Mouse (Mus musculus) heart, adult 11 months (tissue): ENCODE data around the gene A630095N17Rik.
"Not testable (repeated sequence)": the region's sequence is repeated elsewhere in the genome, so short reads cannot be mapped to it uniquely, and the experiment has no call there.

ENCODE experiments used
- DNase-seq: peaks from one replicate; pipeline ENCODE4 v3.0.0; 2022

A630095N17Rik gene

DNA sequence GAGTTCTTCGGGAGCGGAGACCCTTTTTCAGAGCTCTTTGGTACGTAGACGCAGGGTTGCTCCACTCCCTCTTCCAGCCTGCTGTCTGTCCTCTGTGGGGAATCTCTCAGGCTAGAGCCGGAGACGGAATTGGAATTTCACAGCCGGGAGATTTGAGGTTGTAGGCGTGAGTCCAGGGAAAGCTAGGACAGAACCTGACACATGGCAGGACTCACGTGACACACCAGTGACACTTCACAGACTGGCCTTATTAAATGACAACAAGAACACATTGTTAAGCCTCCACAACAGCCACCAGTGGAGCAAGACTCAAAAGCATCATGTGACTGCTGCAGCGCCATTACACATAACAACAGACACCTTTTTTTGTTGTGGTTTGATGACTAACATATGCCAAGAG, 7.7 kb upstream of the A630095N17Rik start:
- DNase-seq: peak; percentile 96

GRCm38 (mm10) chr1:75236117-75237050, 4.5 kb upstream of the A630095N17Rik start, which contains the start of gene Dnajb2:
TSS of gene Dnajb2 (plus strand) at chr1:75236406.
- DNase-seq: peak; percentile 99

- DNase-seq: peak; percentile 97
Measured at GRCm38 (mm10) chr1:75234606-75235005, 2.7 kb upstream of the A630095N17Rik start.

DNA sequence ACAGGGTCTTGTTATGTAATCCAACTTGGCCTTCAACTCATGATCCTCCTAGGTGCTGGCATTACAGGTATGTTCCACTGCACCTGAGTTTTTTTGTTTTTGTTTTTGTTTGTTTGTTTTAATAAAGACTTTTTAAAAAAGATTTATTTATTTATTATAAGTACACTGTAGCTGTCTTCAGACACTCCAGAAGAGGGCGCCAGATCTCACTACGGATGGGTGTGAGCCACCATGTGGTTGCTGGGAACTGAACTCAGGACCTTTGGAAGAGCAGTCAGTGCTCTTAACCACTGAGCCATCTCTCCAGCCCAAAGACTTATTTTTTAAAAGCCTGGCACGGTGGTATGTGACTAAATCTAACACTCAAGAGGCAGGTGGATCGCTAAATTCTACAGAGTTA, 587 bp upstream of the A630095N17Rik start:
- not testable (repeated sequence) for DNase-seq

- DNase-seq: no peak
Measured at GRCm38 (mm10) chr1:75231224-75231623, 678 bp downstream of the A630095N17Rik start.

- no peak for DNase-seq
Measured at GRCm38 (mm10) chr1:75230335-75230994, 1.4 kb downstream of the A630095N17Rik start.

DNA sequence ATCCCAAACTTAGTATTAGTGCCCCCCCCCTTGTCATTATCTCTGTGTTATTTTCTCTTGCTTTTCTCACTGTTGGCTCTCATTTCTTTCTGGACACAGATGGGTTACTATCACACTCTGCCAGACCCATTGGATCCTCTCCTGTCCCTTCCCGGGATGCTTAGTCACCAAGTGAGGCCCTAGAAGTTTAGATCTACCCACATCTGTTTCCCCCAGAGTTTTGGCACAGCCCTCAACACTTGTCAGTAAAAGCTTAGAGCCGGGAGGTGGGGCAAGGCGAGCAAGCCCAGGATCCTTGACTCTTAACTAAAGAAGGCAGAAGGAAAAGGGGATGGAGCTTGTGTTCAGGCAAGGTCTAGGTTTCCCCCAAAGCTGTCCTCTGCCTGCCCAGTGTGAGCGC, 2.7 kb downstream of the A630095N17Rik start:
- DNase-seq: no peak

GRCm38 (mm10) chr1:75227653-75228052, 4.2 kb downstream of the A630095N17Rik start:
- DNase-seq: no peak

- no peak for DNase-seq
Measured at GRCm38 (mm10) chr1:75226138-75226537, 5.8 kb downstream of the A630095N17Rik start.

DNA sequence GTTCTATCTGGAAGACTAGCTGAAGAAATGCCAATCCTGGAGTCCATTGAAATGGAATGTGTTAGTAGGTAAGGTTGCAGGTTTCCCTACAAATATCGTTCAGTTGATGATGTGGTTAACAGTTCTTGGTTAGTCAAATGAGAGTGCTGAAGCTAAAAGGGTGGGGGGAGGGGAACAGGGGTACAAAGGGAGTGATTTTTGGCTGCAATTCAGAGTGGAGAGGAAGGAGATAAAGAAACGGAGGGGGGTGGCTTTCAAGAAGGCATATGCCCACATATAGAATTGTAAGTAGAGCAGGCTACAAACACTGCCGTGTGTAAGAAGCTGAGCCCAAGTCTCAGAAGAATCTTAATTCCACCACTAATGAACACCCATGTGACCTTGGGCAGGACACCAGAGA, 6.4 kb downstream of the A630095N17Rik start:
- no peak for DNase-seq

GRCm38 (mm10) chr1:75223532-75223931, 8.4 kb downstream of the A630095N17Rik start:
- no peak for DNase-seq

GRCm38 (mm10) chr1:75222926-75223325, 9.0 kb downstream of the A630095N17Rik start:
- no peak for DNase-seq

- DNase-seq: no peak
Measured at GRCm38 (mm10) chr1:75221538-75221937, 10.4 kb downstream of the A630095N17Rik start.

- no peak for DNase-seq
Measured at GRCm38 (mm10) chr1:75219531-75219930, 12.4 kb downstream of the A630095N17Rik start, which contains the start of gene Tuba4a. TSS of gene Tuba4a (minus strand) at chr1:75219865.

DNA sequence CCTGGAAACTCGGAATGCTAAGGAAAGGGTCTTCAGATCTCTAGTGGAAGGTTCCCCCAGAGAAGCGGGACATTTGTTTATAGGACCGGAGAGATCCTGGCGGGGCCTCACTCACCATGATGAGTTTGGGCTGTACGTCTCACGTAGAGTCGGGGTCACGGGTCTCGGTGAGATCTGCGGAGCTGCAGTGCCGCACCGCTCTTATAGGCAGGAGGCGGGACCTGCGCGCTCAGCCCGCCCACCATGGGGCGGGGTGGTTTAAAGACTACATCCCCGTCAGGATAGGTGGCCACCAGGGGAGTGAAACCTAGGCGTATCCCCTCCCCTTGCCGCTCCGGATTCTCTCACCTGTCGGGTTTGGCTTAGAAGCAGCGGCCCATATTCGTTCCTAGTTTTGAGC, 12.8 kb downstream of the A630095N17Rik start:
- DNase-seq: peak; percentile 99

DNA sequence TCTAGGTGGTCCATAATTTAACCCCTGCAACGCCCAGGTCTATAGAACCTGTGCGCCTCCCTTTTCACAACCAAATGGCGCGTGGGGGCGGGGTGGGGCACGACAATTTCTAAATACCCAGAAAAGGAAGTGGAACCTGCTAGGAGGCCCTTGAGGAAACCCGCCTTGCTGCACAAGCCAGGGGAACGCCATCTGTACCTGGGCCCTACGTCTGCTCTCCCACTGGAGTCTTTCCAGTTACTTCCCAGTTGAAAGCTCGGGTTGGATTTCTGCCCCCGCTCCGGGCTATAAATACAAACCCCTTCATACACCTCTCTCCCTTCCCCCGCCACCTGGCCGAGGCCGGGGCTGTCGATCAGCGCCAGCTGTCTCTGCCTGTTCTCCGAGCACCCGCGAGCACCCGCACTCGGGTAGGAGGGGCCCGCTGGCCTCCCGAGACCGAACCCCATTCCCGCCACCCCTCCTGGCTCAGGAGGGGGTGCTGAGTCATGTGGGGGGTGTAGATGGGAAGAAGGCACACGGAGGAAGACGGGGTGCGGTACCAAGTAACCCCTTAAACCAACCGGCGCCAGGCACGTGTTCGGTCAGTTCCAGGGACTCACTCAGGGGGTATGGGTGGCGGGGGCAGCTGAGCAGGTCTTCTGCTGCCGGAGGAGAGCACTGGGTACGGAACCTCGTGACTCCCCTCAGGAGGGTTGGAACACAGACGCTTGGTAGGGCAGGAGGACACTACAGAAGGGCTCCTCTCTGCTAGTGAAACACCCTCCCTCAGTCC, 13.5 kb downstream of the A630095N17Rik start:
- peak; percentile 98 for DNase-seq

DNA sequence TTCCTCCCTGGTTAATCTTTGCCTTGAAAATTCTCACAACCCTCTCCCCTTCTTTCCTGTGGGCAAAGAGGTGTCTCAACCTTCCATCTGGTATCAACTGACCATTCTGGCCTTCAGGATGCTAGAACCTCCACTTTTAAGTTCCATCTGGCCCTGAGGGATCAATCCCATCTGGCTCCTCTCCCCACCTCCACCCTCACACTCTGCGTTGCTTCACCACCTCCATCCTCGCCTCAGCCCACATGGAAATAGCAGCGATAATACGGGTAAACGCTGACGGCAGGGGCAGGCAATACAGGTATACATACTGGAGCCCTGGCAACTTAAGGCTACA, 14.0 kb downstream of the A630095N17Rik start:
- DNase-seq: no peak

GRCm38 (mm10) chr1:75216797-75217585, 14.9 kb downstream of the A630095N17Rik start:
- peak; percentile 98 for DNase-seq

- peak; percentile 92 for DNase-seq
Measured at GRCm38 (mm10) chr1:75215785-75216184, 16.1 kb downstream of the A630095N17Rik start.

DNA sequence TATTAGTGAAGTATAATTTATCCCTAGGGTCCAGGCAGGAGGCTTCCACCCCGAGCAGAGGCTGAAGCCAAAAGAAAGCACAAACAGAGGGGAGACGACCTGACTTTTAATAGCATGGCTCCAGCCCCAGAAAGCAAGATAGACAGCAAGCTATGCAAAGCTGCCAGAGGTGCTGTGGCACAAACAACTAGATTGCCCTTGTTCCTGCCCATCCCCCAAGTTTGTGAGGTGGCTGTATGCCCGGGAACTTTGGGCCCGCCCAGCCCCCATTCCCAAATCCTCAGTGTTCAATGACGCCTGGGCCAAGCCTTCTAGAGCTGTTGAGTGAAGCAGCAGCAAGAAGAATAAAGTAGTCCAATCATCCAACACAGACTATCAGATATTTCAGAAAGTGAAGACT, 17.0 kb downstream of the A630095N17Rik start:
- peak; percentile 96 for DNase-seq

DNA sequence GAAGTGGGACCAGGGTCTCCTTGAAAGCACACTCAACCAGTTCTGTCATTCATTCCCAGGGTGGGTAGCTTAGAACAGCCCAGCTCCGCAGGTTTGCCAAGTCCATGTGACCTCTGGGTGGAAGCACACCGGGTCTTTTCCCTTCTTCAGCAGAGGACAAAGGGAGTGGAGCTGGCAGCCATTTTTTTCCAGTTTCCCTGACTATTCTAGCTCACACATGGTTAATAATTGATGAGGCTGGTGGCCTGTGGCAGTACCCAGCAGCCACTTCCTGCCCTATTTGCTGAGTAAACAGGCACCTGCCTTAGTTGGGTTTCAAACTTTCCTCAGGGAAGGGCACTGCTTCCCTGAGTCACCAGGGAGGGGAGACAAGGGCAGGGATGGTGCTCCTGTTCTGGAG, 17.5 kb downstream of the A630095N17Rik start:
- peak; percentile 93 for DNase-seq

DNA sequence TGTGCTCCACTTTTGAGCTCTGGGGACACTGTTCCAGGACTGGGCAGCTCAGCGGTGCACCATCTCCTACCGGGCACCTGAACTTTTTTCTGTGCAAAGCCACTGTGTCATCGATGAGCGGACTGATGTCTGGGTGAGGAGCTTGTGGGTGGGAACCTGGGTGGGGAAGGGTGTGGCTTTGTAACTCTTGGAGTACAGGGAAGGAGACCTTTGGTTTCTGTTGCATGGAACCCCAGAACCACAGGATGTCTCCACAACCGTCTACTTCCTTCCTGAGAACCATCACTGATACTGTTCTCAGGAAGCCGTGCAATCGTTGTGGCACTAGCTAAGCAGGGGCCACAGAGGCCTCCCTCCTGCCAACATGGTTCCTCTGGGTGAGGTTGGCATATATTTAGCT, 18.8 kb downstream of the A630095N17Rik start:
- DNase-seq: peak; percentile 91
